Mouse (Mus musculus): Measurements from ENCODE around the gene Clrn2. TPM values are rescaled to one million over a fixed set of nuclear protein-coding genes. Genes with fewer than 3 reads are reported as not detected.

The Clrn2 gene
- polyA plus RNA-seq, 1 experiment from 2014 or later: not detected

DNA sequence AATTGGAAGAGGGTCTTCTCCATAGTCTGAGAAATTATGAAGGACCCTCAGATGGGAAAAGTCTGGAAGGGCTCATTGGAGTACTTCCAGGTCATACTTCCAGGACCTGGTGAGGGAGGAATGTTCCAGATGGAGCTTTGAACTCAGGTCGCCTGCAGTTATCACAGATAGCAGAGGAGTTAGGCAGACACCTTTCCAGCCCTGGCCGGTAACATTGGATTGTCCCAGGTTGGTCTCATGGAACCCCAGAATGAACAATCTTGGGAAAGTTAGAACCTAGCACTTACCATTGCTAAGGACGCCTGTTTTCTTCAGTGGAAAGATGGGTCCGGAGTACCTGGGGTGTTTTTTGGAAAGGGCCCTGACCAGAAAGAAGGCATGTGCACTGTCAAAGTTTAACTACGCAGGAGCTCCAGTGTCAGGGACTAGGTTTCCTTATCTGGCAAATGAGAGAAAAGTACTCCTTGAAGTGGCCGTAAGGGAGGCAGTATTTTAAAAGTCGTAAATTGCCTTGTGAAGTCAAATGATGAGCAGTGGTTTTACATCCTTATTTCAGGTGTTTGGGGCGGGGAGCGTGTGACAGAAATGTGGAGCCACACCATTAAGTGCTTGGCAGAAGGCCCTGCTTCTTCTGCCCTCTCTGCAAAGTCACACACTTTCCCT lies 40.7 kb downstream of the Clrn2 start:
- Histone ChIP-seq H3K4me3 (ENCODE audit: low read length) (peak overlapping the region; percentile 66), H3K9ac (ENCODE audit: low read depth, low read length) (peak overlapping the region; percentile 67; the same call in 1 of the 2 replicates), H3K4me2 (replicated peaks; ENCODE audit: low read depth, low read length) (peak overlapping the region; percentile 74), H3K27ac (ENCODE audit: low read depth, low read length) (no peak overlapping the region), H3K4me1 (ENCODE audit: control insufficient read depth, insufficient read depth, low read length) (peaks cover 14% of the 10 kb centered on the region), H3K9me3 (ENCODE audit: control insufficient read depth, low read length) (no peaks in the 10 kb centered on the region), H3K27me3 (ENCODE audit: control insufficient read depth, insufficient read depth, low read length) (no peaks in the 10 kb centered on the region), H3K36me3 (ENCODE audit: control insufficient read depth, insufficient read depth, low read length) (peaks cover 33% of the 10 kb centered on the region)
- no peak for ATAC-seq (ENCODE audit: low FRiP score, low TSS enrichment)
- WGBS: 37% methylated on average over 9 of the region's 9 CpGs

DNA sequence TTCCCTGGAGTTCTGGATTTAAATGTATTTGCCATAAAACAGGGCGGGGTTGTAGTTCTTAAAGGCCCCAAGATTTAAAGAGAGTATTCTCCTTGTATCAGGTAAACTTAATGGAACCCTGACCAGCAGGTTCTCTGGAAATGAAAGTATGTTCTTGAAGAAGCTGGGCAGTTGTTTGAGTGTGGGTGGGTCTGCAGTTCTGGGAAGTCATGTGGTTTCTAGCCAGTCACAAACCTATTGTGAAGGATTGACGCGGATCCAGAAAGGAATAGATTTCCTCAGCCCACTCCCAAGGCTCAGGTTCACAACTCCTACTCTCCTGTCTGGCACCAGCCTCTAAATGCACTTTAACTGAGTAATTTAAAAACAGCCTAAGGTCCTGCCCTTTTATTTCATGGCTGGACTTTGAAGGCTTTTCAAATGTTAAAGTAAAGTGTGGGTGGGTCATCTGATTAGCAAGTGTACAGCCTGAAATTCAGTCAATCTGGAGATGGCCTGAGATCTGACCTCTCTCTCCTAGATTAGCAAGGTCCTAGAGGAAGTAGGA lies 42.0 kb downstream of the Clrn2 start:
- WGBS: 89% methylated on average over 3 of the region's 3 CpGs
- no peak overlapping the region for H3K9ac ChIP-seq (ENCODE audit: low read depth, low read length)
- no peak for ATAC-seq (ENCODE audit: low FRiP score, low TSS enrichment)
- H3K4me2 ChIP-seq (replicated peaks; ENCODE audit: low read depth, low read length): no peak overlapping the region
- H3K4me1 ChIP-seq (ENCODE audit: control insufficient read depth, insufficient read depth, low read length): peaks cover 14% of the 10 kb centered on the region
- no peak overlapping the region for H3K27ac ChIP-seq (ENCODE audit: low read depth, low read length)
- H3K9me3 ChIP-seq (ENCODE audit: control insufficient read depth, low read length): no peaks in the 10 kb centered on the region
- peaks cover 41% of the 10 kb centered on the region for H3K36me3 ChIP-seq (ENCODE audit: control insufficient read depth, insufficient read depth, low read length)
- no peak overlapping the region for H3K4me3 ChIP-seq (ENCODE audit: low read length)
- no peaks in the 10 kb centered on the region for H3K27me3 ChIP-seq (ENCODE audit: control insufficient read depth, insufficient read depth, low read length)

DNA sequence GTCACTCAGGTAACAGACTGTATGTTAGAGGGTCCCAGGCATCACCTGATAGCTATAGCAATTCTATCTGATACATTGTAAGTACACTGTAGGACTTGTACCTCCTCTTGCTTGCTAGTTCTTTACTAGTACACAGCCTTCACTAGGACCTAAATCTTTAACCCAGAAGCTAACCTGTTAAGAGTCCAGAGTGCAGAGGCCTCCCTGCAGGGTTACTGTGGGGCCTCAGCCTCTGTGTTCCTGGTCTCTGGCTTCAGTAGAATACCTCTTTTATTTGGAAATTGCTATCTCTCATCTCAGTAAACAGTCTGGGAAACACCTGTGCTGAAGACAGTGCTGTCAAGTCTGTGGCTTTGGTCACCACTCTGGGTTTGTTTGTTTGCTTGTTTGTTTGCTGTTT lies 42.5 kb downstream of the Clrn2 start:
- Histone ChIP-seq H3K27me3 (ENCODE audit: control insufficient read depth, insufficient read depth, low read length) (no peaks in the 10 kb centered on the region), H3K4me1 (ENCODE audit: control insufficient read depth, insufficient read depth, low read length) (peaks cover 14% of the 10 kb centered on the region), H3K9ac (ENCODE audit: low read depth, low read length) (no peak overlapping the region), H3K9me3 (ENCODE audit: control insufficient read depth, low read length) (no peaks in the 10 kb centered on the region), H3K36me3 (ENCODE audit: control insufficient read depth, insufficient read depth, low read length) (peaks cover 46% of the 10 kb centered on the region), H3K4me3 (ENCODE audit: low read length) (no peak overlapping the region), H3K4me2 (replicated peaks; ENCODE audit: low read depth, low read length) (no peak overlapping the region), H3K27ac (ENCODE audit: low read depth, low read length) (no peak overlapping the region)
- no peak for ATAC-seq (ENCODE audit: low FRiP score, low TSS enrichment)

DNA sequence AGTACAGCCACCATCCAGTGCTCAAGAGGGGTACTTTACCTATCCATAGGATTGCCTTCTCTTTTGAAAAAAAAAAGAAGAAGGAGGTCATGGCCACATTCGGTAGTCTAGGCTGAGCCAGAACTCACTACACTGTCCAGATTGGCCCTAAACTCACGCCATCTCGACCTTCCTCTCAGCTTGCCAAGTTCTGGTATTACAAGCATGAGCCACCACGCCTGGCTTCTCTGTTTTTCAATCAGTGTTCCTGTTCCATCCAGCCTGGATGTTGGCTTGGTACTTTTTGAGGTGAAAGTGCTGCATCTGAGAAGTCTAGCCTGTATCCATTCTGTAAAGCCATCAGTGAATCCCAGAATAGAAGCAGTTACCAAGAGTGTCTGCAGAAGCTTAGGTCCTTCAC lies 42.9 kb downstream of the Clrn2 start:
- Histone ChIP-seq H3K9me3 (ENCODE audit: control insufficient read depth, low read length) (no peaks in the 10 kb centered on the region), H3K4me2 (replicated peaks; ENCODE audit: low read depth, low read length) (no peak overlapping the region), H3K4me1 (ENCODE audit: control insufficient read depth, insufficient read depth, low read length) (peaks cover 14% of the 10 kb centered on the region), H3K27me3 (ENCODE audit: control insufficient read depth, insufficient read depth, low read length) (no peaks in the 10 kb centered on the region), H3K4me3 (ENCODE audit: low read length) (no peak overlapping the region), H3K27ac (ENCODE audit: low read depth, low read length) (no peak overlapping the region), H3K36me3 (ENCODE audit: control insufficient read depth, insufficient read depth, low read length) (peaks cover 49% of the 10 kb centered on the region), H3K9ac (ENCODE audit: low read depth, low read length) (no peak overlapping the region)
- 89% methylated on average over 4 of the region's 4 CpGs for WGBS
- ATAC-seq (ENCODE audit: low FRiP score, low TSS enrichment): no peak

DNA sequence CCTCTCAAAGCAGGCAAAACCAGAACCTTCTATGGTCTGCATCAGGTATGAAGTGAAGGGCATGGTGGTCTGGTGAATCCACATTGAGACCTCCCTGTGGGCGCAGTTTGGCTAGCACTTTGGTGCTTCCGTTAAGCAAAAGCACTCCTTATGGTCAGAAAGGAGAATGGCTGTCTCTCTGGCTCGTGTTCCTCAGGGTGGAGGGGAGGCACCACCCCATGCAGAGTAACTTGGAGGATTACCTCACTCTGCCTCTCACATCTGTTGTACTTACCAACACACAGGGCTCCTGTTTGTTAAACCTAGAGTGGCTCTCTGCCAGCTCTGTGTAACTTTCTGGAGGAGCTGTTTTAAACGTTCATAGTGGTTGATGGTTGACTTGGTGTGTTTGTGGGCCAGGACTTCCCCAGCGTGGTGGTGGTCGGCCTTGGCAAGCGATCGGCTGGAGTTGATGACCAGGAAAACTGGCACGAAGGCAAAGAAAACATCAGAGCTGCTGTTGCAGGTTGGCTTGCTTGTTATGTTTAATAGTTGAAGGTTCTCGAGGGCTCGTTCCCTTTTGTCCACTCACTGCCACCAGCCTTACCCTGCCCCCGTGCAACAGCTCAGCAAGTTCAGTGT lies 43.5 kb downstream of the Clrn2 start:
- Histone ChIP-seq H3K4me3 (ENCODE audit: low read length) (no peak overlapping the region), H3K4me2 (replicated peaks; ENCODE audit: low read depth, low read length) (no peak overlapping the region), H3K27me3 (ENCODE audit: control insufficient read depth, insufficient read depth, low read length) (no peaks in the 10 kb centered on the region), H3K9me3 (ENCODE audit: control insufficient read depth, low read length) (no peaks in the 10 kb centered on the region), H3K9ac (ENCODE audit: low read depth, low read length) (no peak overlapping the region), H3K4me1 (ENCODE audit: control insufficient read depth, insufficient read depth, low read length) (peaks cover 14% of the 10 kb centered on the region), H3K36me3 (ENCODE audit: control insufficient read depth, insufficient read depth, low read length) (peaks cover 54% of the 10 kb centered on the region), H3K27ac (ENCODE audit: low read depth, low read length) (no peak overlapping the region)
- no peak for ATAC-seq (ENCODE audit: low FRiP score, low TSS enrichment)
- WGBS: 84% methylated on average over 12 of the region's 12 CpGs

DNA sequence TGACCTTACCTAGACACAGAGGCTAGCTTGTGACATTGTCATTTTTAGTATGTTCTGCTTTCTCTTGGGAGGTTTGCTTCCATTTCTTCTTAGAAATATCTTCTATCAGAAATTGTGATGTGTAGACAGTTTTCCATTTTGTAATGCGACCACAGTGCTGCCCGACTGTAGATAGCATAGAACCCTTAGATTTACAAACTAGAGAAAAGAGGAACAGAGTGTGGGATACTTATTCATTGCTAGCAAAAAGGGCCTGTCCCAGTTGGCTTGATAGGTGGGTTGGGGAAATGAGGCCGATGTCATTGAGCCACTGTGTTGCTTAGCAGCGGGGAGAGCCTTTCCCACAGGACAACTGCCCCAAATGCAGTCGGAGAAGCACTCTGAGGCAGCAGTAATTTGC lies 44.0 kb downstream of the Clrn2 start:
- Histone ChIP-seq H3K9me3 (ENCODE audit: control insufficient read depth, low read length) (no peaks in the 10 kb centered on the region), H3K36me3 (ENCODE audit: control insufficient read depth, insufficient read depth, low read length) (peaks cover 58% of the 10 kb centered on the region), H3K27ac (ENCODE audit: low read depth, low read length) (no peak overlapping the region), H3K4me3 (ENCODE audit: low read length) (no peak overlapping the region), H3K4me2 (replicated peaks; ENCODE audit: low read depth, low read length) (no peak overlapping the region), H3K4me1 (ENCODE audit: control insufficient read depth, insufficient read depth, low read length) (peaks cover 14% of the 10 kb centered on the region), H3K9ac (ENCODE audit: low read depth, low read length) (no peak overlapping the region), H3K27me3 (ENCODE audit: control insufficient read depth, insufficient read depth, low read length) (no peaks in the 10 kb centered on the region)
- 91% methylated on average over 5 of the region's 5 CpGs for WGBS
- ATAC-seq (ENCODE audit: low FRiP score, low TSS enrichment): no peak

DNA sequence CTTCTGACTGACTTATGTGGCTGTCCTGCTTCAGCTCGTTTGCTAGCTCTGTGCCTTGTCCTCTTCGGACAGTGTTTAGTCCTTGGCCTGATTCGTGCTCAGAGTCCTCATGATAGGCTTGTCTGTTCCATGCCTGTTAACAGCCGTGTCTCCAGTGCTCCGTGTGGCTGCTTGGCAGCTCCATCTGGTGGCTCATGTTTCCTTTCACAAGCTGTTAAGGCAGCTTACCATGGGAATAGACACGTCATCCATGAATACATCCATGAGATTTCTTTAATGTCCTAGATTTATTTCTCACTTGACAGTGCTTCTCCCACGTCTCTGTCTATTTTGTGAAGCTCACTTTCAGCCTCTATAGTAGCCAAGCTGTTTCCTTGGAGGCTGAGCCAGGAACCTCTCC lies 56.5 kb downstream of the Clrn2 start:
- no peak for ATAC-seq (ENCODE audit: low FRiP score, low TSS enrichment)
- H3K9ac ChIP-seq (ENCODE audit: low read depth, low read length): no peak overlapping the region

DNA sequence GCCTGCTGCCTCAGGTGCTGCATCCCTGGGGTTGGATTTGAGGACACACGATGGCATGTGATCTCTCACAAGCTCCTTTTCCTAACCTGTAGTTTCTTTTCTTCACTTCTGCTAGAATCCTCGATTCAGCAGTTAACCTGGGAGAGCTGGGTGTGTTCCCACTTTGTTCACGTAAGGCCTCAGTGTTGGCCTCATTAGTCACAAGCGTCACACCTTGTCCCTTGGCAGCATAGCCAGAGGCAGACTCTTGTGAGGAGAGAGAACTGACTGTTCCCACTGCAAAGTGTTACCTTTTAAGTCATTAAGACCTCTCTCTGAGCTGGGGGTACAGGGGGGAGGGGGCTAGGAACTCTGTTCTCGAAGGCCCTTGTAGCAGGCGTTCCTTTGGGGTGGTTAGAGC lies 59.4 kb downstream of the Clrn2 start:
- no peak overlapping the region for H3K27ac ChIP-seq (ENCODE audit: low read depth, low read length)
- ATAC-seq (ENCODE audit: low FRiP score, low TSS enrichment): no peak
- no peak overlapping the region for H3K4me2 ChIP-seq (replicated peaks; ENCODE audit: low read depth, low read length)
- no peaks in the 10 kb centered on the region for H3K4me1 ChIP-seq (ENCODE audit: control insufficient read depth, insufficient read depth, low read length)
- H3K27me3 ChIP-seq (ENCODE audit: control insufficient read depth, insufficient read depth, low read length): no peaks in the 10 kb centered on the region
- H3K9me3 ChIP-seq (ENCODE audit: control insufficient read depth, low read length): no peaks in the 10 kb centered on the region
- H3K9ac ChIP-seq (ENCODE audit: low read depth, low read length): no peak overlapping the region
- H3K36me3 ChIP-seq (ENCODE audit: control insufficient read depth, insufficient read depth, low read length): peaks cover 50% of the 10 kb centered on the region
- WGBS: 88% methylated on average over 6 of the region's 6 CpGs
- no peak overlapping the region for H3K4me3 ChIP-seq (ENCODE audit: low read length)

More for the DNA sequence above, 56.5 kb downstream of the Clrn2 start:
- Histone ChIP-seq H3K4me1 (ENCODE audit: control insufficient read depth, insufficient read depth, low read length) (no peaks in the 10 kb centered on the region), H3K27me3 (ENCODE audit: control insufficient read depth, insufficient read depth, low read length) (no peaks in the 10 kb centered on the region), H3K4me3 (ENCODE audit: low read length) (no peak overlapping the region), H3K27ac (ENCODE audit: low read depth, low read length) (no peak overlapping the region), H3K9me3 (ENCODE audit: control insufficient read depth, low read length) (no peaks in the 10 kb centered on the region), H3K36me3 (ENCODE audit: control insufficient read depth, insufficient read depth, low read length) (peaks cover 77% of the 10 kb centered on the region), H3K4me2 (replicated peaks; ENCODE audit: low read depth, low read length) (no peak overlapping the region)
- WGBS: 78% methylated on average over 7 of the region's 7 CpGs

DNA sequence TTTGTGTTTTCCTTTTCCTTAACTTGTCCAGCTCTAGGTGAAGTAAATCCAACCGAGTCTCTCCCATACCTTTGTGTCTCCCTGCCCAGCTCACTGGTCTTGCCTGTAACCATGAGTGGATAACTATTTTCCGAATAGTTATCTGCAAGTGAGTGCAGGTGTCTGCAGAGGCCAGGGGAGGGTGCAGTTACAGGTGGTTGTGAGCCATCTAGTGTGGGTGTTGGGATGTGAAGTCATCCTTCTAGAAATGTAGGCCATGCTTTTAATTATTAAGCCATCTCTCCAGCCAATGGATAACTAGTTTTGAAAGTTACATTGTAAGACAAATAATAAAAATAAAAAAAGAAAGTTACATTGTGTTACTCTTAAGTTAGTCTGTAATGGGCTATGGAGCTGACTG lies 60.0 kb downstream of the Clrn2 start:
- Histone ChIP-seq H3K36me3 (ENCODE audit: control insufficient read depth, insufficient read depth, low read length) (peaks cover 47% of the 10 kb centered on the region), H3K4me3 (ENCODE audit: low read length) (no peak overlapping the region), H3K9me3 (ENCODE audit: control insufficient read depth, low read length) (no peaks in the 10 kb centered on the region), H3K9ac (ENCODE audit: low read depth, low read length) (no peak overlapping the region), H3K4me1 (ENCODE audit: control insufficient read depth, insufficient read depth, low read length) (no peaks in the 10 kb centered on the region), H3K4me2 (replicated peaks; ENCODE audit: low read depth, low read length) (no peak overlapping the region), H3K27me3 (ENCODE audit: control insufficient read depth, insufficient read depth, low read length) (no peaks in the 10 kb centered on the region), H3K27ac (ENCODE audit: low read depth, low read length) (no peak overlapping the region)
- ATAC-seq (ENCODE audit: low FRiP score, low TSS enrichment): no peak
- 86% methylated on average over 2 of the region's 2 CpGs for WGBS
